Mouse (Mus musculus) lung, embryonic 16.5 days (tissue): ENCODE measurements around the gene Snx30. TPM values are rescaled to one million over a fixed set of nuclear protein-coding genes. Genes with fewer than 3 reads are reported as not detected.

Experiments used
- ATAC-seq: fragments of 200-750 bp; cut with Nextera tagmentation; 2 replicates; pipeline ENCODE4 v1.8.0; 2017; ENCODE audit warnings: low read depth, mild to moderate bottlenecking, moderate library complexity
- H3K27ac ChIP-seq: fragments of 300-500 bp; sonication (generic); 2 replicates; pipeline ENCODE4 v1.5.1; 2014; ENCODE audit warnings: mild to moderate bottlenecking, control low read depth, low read length
- H3K27me3 ChIP-seq: fragments of 300-500 bp; sonication (generic); 2 replicates; pipeline ENCODE4 v1.6.1; 2014; ENCODE audit warnings: low read depth, low read length, mixed read lengths; ENCODE audit not compliant: control insufficient read depth, insufficient read depth
- H3K36me3 ChIP-seq: fragments of 300-500 bp; sonication (generic); 2 replicates; pipeline ENCODE4 v1.6.1; 2014; ENCODE audit warnings: low read length; ENCODE audit not compliant: control insufficient read depth, insufficient read depth
- H3K4me1 ChIP-seq: fragments of 300-500 bp; sonication (generic); replicated peaks from 2 replicates; pipeline ENCODE4 v1.6.1; 2014; ENCODE audit warnings: low read length, mixed read lengths; ENCODE audit not compliant: control insufficient read depth, insufficient read depth
- H3K4me2 ChIP-seq: fragments of 300-500 bp; sonication (generic); 2 replicates; pipeline ENCODE4 v1.6.1; 2014; ENCODE audit warnings: low read depth, low read length, control low read depth
- H3K4me3 ChIP-seq: fragments of 300-500 bp; sonication (generic); 2 replicates; pipeline ENCODE4 v1.5.1; 2014; ENCODE audit warnings: mild to moderate bottlenecking, low read length, control low read depth
- H3K9ac ChIP-seq: fragments of 300-500 bp; sonication (generic); 2 replicates; pipeline ENCODE4 v1.6.1; 2014; ENCODE audit warnings: low read length, control low read depth
- H3K9me3 ChIP-seq: fragments of 300-500 bp; sonication (generic); 2 replicates; pipeline ENCODE4 v1.6.1; 2016; ENCODE audit warnings: low read length; ENCODE audit not compliant: control insufficient read depth
- WGBS: fragments of 180-500 bp; shearing (Covaris S2); extraction: QIAGEN DNeasy Blood & Tissue Kit; methylation state at CpG from one replicate; pipeline ENCODE4 v1.1.7; 2014; 5-methylcytosine and 5-hydroxymethylcytosine counted together
- polyA plus RNA-seq: library from polyadenylated mRNA; unstranded; fragments of >200 nt; fragmentation: Nextera tagmentation; extraction: Ambion mirVana; gene quantifications from 2 replicates; pipeline ENCODE4 v1.2.1, GENCODE M21; 2015

Gene Snx30
- polyA plus RNA-seq, 1 experiment from 2014 or later: 6.9 TPM

- no peaks in the 10 kb centered on the region for H3K36me3 ChIP-seq
- H3K9me3 ChIP-seq: no peaks in the 10 kb centered on the region
- H3K4me3 ChIP-seq: no peak overlapping the region
- peaks cover 13% of the 10 kb centered on the region for H3K4me1 ChIP-seq
- no peak for ATAC-seq
- H3K27me3 ChIP-seq: no peaks in the 10 kb centered on the region
- no peak overlapping the region for H3K4me2 ChIP-seq
- 54% methylated on average over 6 of the region's 6 CpGs for WGBS
- no peak overlapping the region for H3K27ac ChIP-seq
- no peak overlapping the region for H3K9ac ChIP-seq
These were observed 67.6 kb downstream of the Snx30 start for GRCm38 (mm10) chr4:59873240-59873639.

GRCm38 (mm10) chr4:59873830-59874229, 68.2 kb downstream of the Snx30 start:
- H3K4me1 ChIP-seq: peaks cover 13% of the 10 kb centered on the region
- no peak overlapping the region for H3K4me3 ChIP-seq
- H3K4me2 ChIP-seq: no peak overlapping the region
- H3K9ac ChIP-seq: no peak overlapping the region
- no peaks in the 10 kb centered on the region for H3K36me3 ChIP-seq
- H3K9me3 ChIP-seq: no peaks in the 10 kb centered on the region
- 52% methylated on average over 5 of the region's 5 CpGs for WGBS
- ATAC-seq: no peak
- H3K27me3 ChIP-seq: no peaks in the 10 kb centered on the region
- no peak overlapping the region for H3K27ac ChIP-seq

GRCm38 (mm10) chr4:59876570-59876969, 70.9 kb downstream of the Snx30 start:
- no peaks in the 10 kb centered on the region for H3K27me3 ChIP-seq
- H3K9ac ChIP-seq: no peak overlapping the region
- no peaks in the 10 kb centered on the region for H3K4me1 ChIP-seq
- peaks cover 4% of the 10 kb centered on the region; the same call in 1 of the 2 replicates for H3K36me3 ChIP-seq
- no peak overlapping the region for H3K4me3 ChIP-seq
- H3K4me2 ChIP-seq: no peak overlapping the region
- H3K27ac ChIP-seq: no peak overlapping the region
- ATAC-seq: no peak
- H3K9me3 ChIP-seq: no peaks in the 10 kb centered on the region
- 84% methylated on average over 6 of the region's 6 CpGs for WGBS

GRCm38 (mm10) chr4:59877025-59877424, 71.4 kb downstream of the Snx30 start:
- 68% methylated on average over 2 of the region's 2 CpGs for WGBS
- Histone ChIP-seq H3K4me2 (no peak overlapping the region), H3K9ac (no peak overlapping the region), H3K4me1 (no peaks in the 10 kb centered on the region), H3K4me3 (no peak overlapping the region), H3K9me3 (no peaks in the 10 kb centered on the region), H3K27me3 (no peaks in the 10 kb centered on the region), H3K36me3 (peaks cover 6% of the 10 kb centered on the region), H3K27ac (no peak overlapping the region)
- ATAC-seq: no peak

GRCm38 (mm10) chr4:59878595-59878994, 73.0 kb downstream of the Snx30 start:
- 79% methylated on average over 8 of the region's 8 CpGs for WGBS
- Histone ChIP-seq H3K9ac (no peak overlapping the region), H3K27me3 (no peaks in the 10 kb centered on the region), H3K27ac (no peak overlapping the region), H3K9me3 (no peaks in the 10 kb centered on the region), H3K36me3 (peaks cover 15% of the 10 kb centered on the region), H3K4me1 (no peaks in the 10 kb centered on the region), H3K4me3 (no peak overlapping the region), H3K4me2 (no peak overlapping the region)
- ATAC-seq: no peak

- H3K9ac ChIP-seq: no peak overlapping the region
- H3K4me2 ChIP-seq: no peak overlapping the region
- peaks cover 15% of the 10 kb centered on the region for H3K36me3 ChIP-seq
- no peak overlapping the region for H3K27ac ChIP-seq
- peaks cover 6% of the 10 kb centered on the region; the same call in 1 of the 2 replicates for H3K4me1 ChIP-seq
- no peak overlapping the region for H3K4me3 ChIP-seq
- ATAC-seq: no peak
- H3K9me3 ChIP-seq: no peaks in the 10 kb centered on the region
- 80% methylated on average over 3 of the region's 3 CpGs for WGBS
- no peaks in the 10 kb centered on the region for H3K27me3 ChIP-seq
These were observed 73.8 kb downstream of the Snx30 start for GRCm38 (mm10) chr4:59879444-59879843.

- peaks cover 8% of the 10 kb centered on the region; the same call in 1 of the 2 replicates for H3K4me1 ChIP-seq
- peaks cover 15% of the 10 kb centered on the region for H3K36me3 ChIP-seq
- no peak overlapping the region for H3K4me3 ChIP-seq
- no peaks in the 10 kb centered on the region for H3K27me3 ChIP-seq
- ATAC-seq: no peak
- 78% methylated on average over 5 of the region's 5 CpGs for WGBS
- H3K27ac ChIP-seq: peak overlapping the region; percentile 47; the same call in 1 of the 2 replicates
- H3K4me2 ChIP-seq: no peak overlapping the region
- no peaks in the 10 kb centered on the region for H3K9me3 ChIP-seq
- no peak overlapping the region for H3K9ac ChIP-seq
These were observed 75.1 kb downstream of the Snx30 start for GRCm38 (mm10) chr4:59880725-59881124.

- no peak for ATAC-seq
- Histone ChIP-seq H3K4me2 (no peak overlapping the region), H3K36me3 (peaks cover 15% of the 10 kb centered on the region), H3K9ac (no peak overlapping the region), H3K27me3 (no peaks in the 10 kb centered on the region), H3K9me3 (no peaks in the 10 kb centered on the region), H3K27ac (no peak overlapping the region), H3K4me3 (no peak overlapping the region), H3K4me1 (peaks cover 8% of the 10 kb centered on the region; the same call in 1 of the 2 replicates)
- 61% methylated on average over 2 of the region's 2 CpGs for WGBS
These were observed 75.6 kb downstream of the Snx30 start for GRCm38 (mm10) chr4:59881210-59881609.

- Histone ChIP-seq H3K4me1 (peaks cover 8% of the 10 kb centered on the region; the same call in 1 of the 2 replicates), H3K9ac (no peak overlapping the region), H3K27me3 (no peaks in the 10 kb centered on the region), H3K4me2 (no peak overlapping the region), H3K27ac (no peak overlapping the region), H3K9me3 (no peaks in the 10 kb centered on the region), H3K36me3 (peaks cover 17% of the 10 kb centered on the region), H3K4me3 (no peak overlapping the region)
- peak; percentile 87 for ATAC-seq
- 65% methylated on average over 6 of the region's 6 CpGs for whole genome bisulfite sequencing
These were observed 78.6 kb downstream of the Snx30 start for GRCm38 (mm10) chr4:59884136-59884696.
